Mouse (Mus musculus) heart, adult 11 months (tissue): ENCODE results near the gene Rpa3.

Source experiments
- DNase-seq: peaks from one replicate; pipeline ENCODE4 v3.0.0; 2022

The Rpa3 gene

DNA sequence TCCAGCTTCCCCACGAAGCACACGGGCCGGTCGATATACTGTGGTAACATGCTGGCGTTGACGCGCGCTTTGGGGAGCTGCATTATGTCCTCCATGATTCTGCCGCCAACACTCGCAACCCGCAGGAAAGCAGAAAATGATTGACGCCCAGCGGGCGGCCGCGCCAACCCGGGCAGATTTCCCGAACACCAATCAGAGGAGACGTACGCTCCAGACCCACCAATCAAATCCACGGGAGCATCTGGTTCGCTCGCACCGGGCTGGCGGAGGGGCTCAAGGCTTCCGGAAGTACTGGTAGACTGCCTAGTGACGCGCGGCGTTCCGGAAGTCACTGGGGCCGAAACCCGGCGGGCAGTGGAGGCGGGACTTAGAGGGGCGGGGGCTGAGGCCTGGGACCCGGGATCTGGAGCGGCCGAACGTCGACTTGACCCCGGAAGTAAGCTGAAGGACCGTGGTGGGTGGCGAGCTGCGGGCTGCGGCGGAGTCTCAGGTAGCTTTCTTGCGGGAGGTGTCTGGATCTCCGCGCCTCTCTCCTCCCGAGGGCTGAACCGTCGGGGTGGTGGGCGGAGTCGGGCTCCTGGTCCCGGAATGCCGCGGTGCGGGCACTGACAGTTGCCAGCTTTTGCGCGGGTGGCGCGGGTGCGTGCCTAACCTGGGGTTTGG lies at the start of gene Rpa3, which contains the start of the genes Umad1 and Gm45062:
Rpa3 (minus strand) TSS at position 170 of the 663 bp plus-strand sequence.
Umad1 (plus strand) TSS at position 285 of the 663 bp plus-strand sequence.
Gm45062 (plus strand) TSS at position 447 of the 663 bp plus-strand sequence.
- peak; percentile 100 for DNase-seq

DNA sequence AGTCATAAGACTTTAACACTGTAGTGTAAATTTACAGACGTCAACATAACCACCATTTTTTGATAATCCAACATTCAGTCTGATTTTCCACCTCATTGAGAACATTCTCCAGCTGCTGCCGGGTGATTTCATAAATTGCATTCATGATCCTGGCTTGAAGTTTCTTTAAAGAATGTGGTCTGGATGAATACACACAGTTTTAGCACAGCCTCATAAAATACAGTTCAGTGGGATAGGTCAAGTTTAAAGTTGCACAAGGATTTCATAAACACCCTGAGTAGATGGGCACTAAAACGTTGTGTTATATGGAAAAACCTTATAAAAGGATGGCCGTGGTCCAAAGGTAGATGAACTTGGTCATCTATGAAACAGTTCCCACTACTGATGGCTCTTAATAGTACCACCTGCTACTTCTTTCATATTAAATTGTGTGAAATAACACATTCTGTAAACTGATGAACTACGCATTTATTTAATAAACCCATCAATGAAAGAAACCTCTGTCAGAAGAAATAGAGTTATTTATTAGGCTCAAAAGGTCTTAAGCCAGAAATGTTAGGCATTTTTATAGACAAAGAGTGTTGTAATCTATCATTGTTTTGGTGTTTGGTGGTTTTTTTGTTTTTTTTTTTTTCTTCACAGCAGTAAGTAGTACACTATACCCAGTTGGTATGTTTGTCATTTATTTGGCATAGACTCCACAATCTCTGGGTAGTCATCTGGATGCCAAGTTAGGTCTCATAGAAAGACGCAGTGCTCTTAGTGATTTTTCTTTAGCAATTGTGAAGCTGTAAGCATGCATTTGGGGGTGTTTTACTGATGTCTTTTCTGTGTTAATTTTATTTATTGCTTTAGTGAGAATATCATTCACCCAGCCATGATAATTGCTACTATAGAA lies 49.2 kb upstream of the Rpa3 start:
- DNase-seq = no peak

DNA sequence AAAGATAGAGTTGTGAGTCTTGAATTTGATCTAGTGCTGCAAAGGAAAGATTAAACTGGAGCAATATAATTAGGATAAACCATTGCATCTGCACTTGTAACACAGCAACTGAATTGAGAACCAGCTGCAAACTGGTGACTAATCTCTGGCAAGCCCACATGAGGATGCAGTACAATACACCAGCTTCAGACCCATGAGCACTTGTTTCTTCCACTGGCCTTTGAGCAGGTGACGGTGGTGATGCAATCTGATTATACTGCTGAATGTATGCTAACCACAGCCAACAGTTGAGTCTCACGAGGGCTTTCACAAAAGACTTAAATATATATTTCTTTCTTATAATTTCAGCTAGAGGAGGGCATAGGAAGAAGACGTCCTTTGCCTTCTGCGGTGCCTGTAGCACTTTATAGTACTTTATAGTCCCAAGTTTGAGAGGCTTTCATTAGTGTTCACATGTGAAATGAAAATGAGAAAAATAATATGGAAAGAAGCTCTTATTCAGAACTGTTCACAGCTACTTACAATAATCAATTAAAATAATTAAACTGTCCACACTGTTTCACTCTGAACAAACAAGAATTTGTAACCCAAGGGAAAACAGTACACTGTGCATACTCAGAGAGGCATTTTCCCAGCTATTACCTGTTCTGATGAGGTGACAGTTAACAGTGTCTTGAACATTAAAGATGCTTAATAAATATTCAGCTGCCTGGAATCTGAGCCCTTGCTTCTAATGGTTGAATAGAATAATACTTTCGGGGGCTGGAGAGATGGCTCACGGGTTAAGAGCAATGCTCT lies 40.3 kb upstream of the Rpa3 start:
- DNase-seq = no peak

DNA sequence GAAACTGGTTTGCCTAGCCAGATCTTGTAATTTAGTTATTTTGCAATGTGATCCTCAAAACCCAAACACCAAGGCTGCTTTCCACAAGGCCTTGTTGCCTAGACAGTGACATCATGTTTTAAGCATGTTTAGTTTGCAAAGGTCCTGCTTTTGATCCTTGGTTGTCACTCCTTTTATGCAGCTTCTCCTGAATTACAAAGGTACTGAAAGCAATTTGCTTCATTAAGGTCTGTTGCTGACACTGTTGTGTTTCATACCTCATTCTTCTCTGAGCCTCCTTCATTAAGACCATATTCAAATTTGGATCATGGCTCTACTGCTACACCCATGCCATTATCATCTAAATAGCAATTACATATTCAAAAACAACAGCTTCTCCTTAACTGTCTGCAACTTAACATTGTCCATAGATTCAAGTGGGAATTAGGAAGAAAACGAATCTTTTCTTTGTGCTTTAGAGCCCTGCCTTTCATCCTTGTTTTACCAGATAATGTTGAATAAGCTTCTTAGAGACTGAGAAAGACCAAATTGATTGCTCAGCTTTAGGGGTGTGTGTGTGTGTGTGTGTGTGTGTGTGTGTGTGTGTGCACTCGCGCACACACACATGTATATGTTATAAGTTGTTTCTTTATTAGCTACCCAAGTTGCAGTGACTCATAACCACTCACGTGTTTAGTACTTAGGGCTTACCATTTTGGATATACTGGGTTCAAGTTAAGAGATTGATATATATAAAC lies 35.2 kb upstream of the Rpa3 start:
- DNase-seq = no peak

DNA sequence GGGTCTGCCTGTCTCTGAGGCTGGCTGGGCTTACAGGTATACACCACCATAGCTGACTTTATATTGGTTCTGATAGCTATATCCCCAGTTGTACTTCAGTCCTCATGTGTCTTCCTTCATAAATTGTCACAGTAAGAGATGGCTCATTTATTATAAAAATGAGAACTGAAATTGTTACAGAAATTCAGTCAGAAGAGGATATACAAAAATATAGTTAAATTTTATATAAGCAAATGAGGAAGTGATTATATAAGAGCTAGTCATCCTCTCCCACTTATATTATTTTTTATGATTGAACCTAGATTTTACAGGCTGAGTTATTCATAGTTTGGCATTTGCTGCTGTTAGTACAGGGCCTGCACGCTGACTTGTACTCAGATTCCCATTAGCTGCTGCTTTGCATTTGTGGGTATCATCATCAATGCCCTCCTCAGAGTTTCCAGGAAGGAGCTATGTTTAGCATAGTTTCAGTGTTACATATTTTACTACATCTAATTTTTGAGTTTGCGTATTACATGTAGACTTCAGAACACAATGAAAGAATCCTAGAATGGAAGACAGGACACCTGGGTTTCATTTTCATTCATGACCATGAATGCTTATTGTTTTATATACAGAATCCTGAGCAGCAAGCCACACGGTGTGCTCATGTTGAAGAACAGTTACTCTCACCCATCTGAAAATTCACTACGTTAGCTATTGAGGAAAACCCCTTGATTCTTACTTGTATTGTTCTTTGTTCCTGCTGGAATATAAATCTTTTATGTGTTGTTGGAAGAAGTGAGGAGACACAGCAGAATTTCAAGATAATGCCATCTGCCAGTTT lies 30.0 kb upstream of the Rpa3 start:
- no peak for DNase-seq

DNA sequence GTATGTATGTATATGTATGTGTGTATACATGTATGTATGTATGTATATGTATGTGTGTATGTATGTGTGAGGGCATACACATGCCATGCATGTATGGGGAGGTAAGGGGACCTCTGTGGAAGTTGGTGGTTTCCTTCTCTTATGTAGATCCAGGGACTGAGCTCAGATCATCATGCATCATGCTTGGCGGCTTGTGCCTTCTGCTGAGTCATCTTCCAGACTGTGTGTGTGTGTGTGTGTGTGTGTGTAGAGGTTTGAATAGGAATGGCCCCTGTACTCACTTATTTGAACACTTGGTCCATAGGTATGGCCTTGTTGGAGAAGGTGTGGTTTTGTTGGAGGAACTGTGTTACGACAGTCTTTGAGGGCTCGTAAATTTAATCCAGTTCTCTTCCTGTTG lies 27.2 kb upstream of the Rpa3 start:
- no peak for DNase-seq

DNA sequence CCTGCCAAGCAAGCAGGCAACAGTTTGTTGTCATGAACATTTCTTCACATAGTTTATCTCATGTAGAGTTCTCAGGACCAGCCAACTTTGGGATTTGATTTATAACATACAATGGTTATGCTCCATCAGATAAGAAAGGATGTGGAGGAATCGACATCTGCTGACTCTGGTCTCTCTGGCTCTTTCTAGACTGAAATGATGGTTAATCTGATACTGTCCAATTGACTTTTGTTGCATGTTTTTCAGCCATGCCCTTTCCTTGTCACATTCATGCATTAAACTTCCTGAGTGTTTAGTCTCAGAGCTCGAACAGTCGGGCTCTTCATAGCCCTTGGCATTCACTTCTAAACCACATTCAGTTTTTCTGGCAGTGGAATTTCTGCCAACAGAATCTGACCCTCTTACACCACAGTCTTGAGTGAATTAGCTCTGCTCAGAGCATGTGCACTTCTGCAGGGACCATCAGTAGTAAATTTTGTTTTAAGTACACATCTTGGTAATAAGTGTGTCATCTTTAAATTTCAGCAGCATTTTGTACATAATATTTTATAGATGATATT lies 26.5 kb upstream of the Rpa3 start:
- DNase-seq = no peak

DNA sequence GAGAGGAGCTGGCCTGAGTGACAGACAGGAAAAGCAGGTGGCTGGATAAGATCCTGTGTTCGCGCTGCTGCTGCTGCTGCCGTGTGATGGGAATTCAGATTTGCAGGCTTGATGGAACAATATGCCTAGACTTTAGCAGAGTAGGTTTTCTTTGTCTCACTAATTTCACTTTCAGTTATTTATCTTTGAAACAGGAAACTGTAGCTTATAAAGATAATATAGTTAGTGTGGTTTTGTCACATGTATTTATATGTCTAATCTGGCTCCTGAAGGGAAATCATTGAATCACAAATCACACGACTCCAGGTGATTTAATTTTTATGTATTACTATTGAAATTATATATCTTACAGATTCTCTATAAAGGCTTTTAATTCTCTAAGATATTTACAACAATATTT lies 24.3 kb upstream of the Rpa3 start:
- no peak for DNase-seq

DNA sequence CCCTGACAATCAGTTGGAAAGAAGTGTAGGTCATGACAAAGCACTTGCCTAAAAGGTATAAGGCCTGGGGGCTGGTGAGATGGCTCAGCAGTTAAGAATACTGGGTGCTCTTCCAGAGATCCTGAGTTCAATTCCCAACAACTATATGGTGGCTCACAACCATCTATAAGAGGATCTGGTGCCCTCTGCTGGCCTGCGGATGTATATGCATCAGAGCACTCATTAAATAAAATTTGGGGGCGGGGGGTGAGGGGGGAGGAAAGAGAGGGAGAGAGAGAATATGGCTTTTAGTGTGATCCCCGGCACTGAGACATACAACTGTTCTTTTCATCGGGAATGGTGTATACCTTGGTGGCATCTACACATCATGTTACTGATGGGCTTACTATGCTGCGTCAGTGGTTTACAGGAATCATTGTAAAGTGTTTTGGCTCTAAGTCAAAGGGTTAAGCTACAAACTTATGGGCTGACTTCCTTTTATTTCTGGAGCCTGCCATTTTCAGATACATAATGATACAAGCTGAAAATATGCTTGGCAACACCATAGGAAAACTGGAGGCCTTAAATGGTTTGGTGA lies 19.5 kb upstream of the Rpa3 start:
- DNase-seq = no peak

DNA sequence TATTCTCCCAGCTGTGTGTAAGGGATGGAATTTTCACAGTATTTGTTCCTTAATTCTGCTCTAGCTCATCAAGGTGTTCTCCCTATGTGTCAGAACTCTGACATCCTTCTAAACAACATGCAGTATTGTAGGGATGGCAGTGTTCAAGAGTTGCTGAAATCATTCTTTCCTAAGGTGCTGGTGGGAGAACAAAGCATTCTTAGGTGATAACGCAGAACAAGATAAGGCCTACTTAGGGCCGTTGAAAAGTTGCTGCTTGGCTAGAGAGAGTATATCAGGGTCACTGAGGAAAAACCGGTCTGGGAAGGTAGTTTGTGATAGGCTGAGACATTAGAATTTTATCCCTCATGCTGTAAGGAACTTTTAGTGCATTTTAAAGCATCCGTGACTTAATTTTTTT lies 17.5 kb upstream of the Rpa3 start:
- DNase-seq = no peak

DNA sequence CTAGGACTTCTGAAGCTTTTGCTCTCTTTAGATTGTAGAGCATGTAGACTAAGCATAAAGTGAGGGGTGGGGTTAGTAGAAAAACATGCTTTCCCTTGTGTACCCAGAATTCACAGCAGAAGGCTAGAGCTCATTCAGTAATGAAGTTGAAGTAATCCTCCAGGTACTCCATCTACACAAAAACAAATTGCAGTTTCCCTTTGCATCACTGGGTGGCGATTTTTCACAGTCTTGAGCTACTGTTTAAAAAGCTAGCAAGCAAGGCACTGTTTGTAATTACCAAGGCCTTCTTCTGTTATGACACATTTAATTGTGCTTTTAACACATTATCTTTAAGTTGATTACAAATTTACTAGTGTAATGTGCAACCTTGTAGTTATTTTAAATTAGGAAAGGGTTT lies 16.1 kb upstream of the Rpa3 start:
- peak; percentile 90 for DNase-seq

DNA sequence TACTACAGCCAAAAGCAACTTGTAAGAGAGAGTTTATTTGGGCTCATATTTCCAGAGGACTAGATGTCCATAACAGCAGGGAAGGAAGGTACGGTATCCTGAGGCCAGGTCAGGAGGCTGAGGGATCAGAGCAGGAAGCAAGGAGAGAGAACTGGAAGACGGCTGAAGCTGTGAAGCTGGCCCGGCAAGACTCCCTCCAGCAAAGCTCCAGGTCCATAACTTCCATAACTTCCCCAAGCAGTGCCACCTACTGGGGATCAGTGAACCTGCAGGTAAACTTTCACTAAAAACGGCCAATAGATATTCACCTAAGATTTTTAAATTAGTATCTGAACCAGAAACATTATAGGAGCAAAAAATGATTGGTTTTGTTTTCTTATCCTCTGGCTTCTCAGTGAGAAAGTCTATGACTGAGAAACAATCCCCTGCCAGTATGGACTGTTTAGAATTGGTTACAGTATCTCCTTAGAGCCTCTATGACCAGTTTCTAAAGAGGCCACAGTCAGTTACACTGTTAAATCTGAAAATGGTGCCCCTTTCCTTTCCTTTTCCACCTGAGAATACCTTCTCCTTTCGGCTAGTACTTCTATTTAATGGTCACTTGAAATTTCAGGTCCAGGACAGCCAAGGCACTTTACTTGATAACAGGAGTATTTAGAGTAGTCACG lies 15.5 kb upstream of the Rpa3 start:
- no peak for DNase-seq

DNA sequence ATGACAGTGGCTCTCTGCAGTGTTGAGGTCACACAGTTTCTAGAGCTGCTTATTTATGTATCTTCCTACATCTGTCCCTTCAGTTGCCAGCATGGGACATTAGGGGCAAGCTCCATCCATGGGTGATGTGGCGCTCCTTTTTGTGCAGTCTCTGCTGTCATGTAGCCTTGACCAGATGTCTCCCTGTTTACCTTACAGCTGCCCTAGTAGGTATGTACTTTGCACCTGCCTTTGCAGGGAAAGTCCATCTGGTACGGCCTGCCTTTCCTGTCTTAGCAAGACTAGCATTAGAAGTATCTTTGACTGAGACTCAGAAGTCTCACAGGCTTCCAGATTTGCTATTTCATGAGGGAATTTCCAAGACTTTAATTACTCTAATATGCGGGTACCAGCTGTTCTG lies 12.1 kb upstream of the Rpa3 start:
- DNase-seq = no peak

DNA sequence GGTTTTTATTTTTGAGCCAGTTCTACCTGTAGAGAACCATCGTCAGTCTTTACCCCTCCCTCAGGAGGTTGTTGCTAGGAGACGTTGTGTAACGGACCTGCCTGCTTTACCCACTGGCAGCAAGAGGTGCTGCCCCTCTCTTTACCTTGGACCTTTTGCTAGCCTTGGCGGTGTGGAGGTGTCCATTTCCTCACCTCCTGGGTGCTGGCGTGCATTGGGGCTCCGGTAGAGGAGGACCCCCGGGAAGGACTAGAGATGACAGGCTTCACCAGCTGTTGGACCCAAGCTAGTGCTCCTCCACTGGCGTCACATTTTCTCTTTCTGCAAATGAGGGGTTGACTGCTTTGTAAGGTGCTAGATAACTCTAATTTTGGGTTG lies 683 bp upstream of the Rpa3 start:
- DNase-seq = no peak

DNA sequence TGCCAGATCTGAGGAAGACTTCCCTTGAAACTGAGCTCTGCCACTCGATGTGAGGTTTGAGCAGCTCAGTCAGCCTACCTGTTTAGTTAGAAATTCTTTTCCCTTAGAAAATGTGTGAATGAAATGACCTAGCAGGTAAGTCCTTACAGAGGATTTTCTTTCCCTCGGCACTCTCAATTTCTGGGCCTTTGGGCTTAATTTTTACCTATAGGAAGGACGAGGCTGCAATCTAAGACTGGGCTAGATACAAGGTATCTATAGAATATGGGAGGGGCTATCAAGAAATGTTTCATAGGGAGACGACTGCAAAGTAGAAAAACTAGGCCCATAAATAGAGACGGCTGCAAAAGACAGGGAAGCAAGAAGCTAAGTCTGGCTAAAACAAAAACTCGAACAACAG lies 657 bp downstream of the Rpa3 start:
- DNase-seq = no peak

DNA sequence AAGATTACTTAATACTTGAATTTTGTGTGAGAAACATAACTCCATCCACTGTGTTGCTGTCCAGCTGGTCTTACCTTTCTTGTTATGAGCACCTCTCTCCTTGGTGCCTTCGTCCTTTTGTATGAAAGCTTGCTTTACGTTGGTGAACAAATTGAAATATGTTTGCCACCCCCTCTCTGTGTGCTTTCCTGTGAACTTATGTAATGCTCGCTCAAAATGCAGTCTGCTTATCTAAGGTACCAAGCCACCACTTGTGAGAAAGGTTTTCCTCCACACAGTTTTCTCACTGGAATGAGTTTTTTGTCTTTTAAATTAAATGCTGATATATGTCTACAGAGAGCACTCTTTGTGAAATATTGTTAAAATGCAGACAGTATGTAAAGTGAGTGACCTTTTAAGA lies 30.4 kb downstream of the Rpa3 start:
- DNase-seq = no peak

DNA sequence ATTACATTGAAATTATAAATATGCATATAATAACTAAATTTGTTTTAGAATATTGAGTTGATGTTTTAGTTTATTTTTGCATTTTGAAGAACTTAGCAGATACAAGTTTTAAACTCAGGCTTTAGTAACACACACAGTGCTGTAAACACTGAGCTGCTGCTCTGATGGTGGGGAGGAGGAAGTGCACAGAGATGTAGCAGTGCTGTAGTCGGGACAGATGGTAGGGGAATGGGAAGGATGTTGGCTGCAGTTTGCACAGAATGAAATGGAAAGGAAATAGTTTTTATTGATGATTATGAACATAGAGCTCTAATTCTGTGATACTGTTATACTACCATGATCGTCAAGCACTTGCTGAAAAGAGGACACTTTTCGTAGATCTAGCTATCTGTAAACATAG lies 31.9 kb downstream of the Rpa3 start:
- DNase-seq = no peak

DNA sequence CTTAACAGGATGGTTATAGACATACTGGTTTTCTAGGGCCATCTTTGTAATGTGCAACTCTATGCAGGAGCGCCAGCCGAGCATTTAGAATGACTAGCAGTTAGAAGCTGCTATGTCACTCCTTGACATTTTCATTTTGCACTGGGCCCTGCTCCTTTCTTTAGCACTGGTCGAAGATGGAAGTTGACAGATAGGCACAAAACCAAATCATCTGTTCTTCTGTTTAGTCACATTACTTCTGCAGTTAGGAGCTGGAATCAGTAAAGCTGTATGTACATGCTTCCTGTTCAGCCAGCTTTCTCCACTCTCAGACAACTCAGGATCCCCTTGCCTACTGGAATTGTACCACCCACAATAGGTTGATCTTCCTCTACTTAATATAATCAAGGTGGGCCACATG lies 48.3 kb downstream of the Rpa3 start:
- DNase-seq = no peak

DNA sequence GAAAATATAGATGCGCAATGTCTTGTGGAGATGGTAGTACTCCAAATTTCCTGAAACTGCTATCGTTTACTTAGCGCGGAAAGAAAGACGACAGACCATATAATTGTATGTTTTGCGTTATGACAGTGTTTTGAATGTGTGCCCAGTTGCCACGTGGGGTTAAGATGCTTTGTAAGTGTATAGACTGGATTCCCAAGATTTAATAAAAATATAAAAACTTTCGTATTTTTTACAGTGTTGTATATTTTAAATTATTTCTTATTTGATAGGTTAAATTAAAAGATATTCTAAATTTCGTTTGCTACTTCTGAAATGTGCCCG lies 49.1 kb downstream of the Rpa3 start:
- DNase-seq = no peak

DNA sequence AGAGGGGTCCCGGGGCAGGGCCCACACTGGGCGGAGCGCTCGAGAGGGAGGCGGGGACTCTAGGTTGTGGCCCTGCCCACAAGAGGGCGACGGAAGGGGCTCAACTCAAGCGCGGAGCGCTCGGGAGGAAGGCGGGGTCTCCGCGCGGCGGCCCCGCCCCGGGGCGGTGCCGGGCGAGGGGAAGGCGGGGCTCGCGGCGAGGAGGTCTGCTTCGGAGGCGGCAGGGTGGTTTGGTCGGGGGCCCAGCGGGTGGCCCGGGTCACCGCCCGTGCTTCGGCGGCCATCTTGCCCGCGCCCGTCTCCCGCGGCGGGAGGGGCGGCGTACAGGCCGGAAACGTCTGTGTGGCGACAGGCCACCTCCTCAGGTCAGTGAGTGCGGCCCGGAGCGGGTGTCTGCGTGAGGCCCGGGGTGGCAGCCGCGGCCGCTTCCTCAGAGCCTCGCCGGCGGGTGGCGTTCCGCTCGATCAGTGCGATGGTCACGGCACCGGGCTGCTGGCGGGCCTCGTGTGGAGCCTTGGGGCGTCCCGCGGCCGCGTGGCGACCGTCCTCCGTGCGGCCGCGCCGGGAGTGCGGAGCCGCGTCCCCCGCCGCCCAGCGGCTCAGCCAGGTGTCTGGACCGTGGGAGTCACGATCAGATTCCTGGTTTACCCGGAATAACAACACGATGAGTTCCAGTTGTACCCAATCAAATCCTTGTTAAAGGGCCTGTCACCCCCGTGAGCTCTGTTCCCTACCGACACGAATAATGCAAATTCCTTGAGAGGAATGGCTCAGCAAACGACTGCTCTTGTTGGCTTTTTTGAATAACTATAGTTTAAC lies 49.7 kb downstream of the Rpa3 start, which contains the start of gene Mios:
Mios (plus strand) TSS at position 176 of the 819 bp plus-strand sequence.
- peak; percentile 99 for DNase-seq
